Mouse (Mus musculus) yolk sac, embryonic 10.5 days (tissue): ENCODE data around the gene Prr15l.

ENCODE experiments used
- DNase-seq: peaks from one replicate; pipeline ENCODE4 v3.0.0-alpha.2; 2017; ENCODE audit warnings: low spot score

The Prr15l gene

GRCm38 (mm10) chr11:96947849-96948248, 19.9 kb downstream of the Prr15l start:
- peak; percentile 52 for DNase-seq

GRCm38 (mm10) chr11:96950767-96951166, 22.9 kb downstream of the Prr15l start:
- no peak for DNase-seq

- no peak for DNase-seq
Measured at GRCm38 (mm10) chr11:96952426-96952825, 24.5 kb downstream of the Prr15l start.

- no peak for DNase-seq
Measured at GRCm38 (mm10) chr11:96952896-96953295, 25.0 kb downstream of the Prr15l start.

GRCm38 (mm10) chr11:96955094-96955493, 27.2 kb downstream of the Prr15l start:
- DNase-seq = no peak

GRCm38 (mm10) chr11:96956009-96956724, 28.3 kb downstream of the Prr15l start:
- no peak for DNase-seq

GRCm38 (mm10) chr11:96957061-96957805, 29.3 kb downstream of the Prr15l start:
- DNase-seq = no peak

- DNase-seq = peak; percentile 81
Measured at GRCm38 (mm10) chr11:96963580-96963979, 35.7 kb downstream of the Prr15l start.

GRCm38 (mm10) chr11:96966172-96966571, 38.3 kb downstream of the Prr15l start:
- peak; percentile 35 for DNase-seq

GRCm38 (mm10) chr11:96966914-96967543, 39.1 kb downstream of the Prr15l start:
- DNase-seq = peak; percentile 50

GRCm38 (mm10) chr11:96967544-96968269, 39.8 kb downstream of the Prr15l start:
- no peak for DNase-seq

- peak; percentile 59 for DNase-seq
Measured at GRCm38 (mm10) chr11:96968476-96968875, 40.6 kb downstream of the Prr15l start.

GRCm38 (mm10) chr11:96969280-96969722, 41.4 kb downstream of the Prr15l start:
- peak; percentile 57 for DNase-seq

GRCm38 (mm10) chr11:96969746-96970145, 41.8 kb downstream of the Prr15l start:
- DNase-seq = peak; percentile 49

GRCm38 (mm10) chr11:96970341-96970740, 42.4 kb downstream of the Prr15l start:
- no peak for DNase-seq

- DNase-seq = no peak
Measured at GRCm38 (mm10) chr11:96972906-96973305, 45.0 kb downstream of the Prr15l start.

- no peak for DNase-seq
Measured at GRCm38 (mm10) chr11:96973426-96973964, 45.6 kb downstream of the Prr15l start.

GRCm38 (mm10) chr11:96974813-96975212, 46.9 kb downstream of the Prr15l start:
- no peak for DNase-seq

- no peak for DNase-seq
Measured at GRCm38 (mm10) chr11:96975511-96976378, 47.8 kb downstream of the Prr15l start.

GRCm38 (mm10) chr11:96976379-96976687, 48.4 kb downstream of the Prr15l start:
- DNase-seq = no peak
